In genomic region chr6:58595639-58596293, GRCm38 (mm10) we compare ENCODE assay signal across 8 mouse cellular contexts. TPM values are rescaled to one million over a fixed set of nuclear protein-coding genes. Genes with fewer than 3 reads are reported as not detected.
A peak's percentile ranks its signal among the peaks of the same experiment; 100 is the strongest.
DNase-seq lines count a peak whose midpoint lies in the region; ATAC-seq and TF ChIP-seq lines count a peak whose summit lies in the region.
"Not testable (repeated sequence)": the region's sequence is repeated elsewhere in the genome, so short reads cannot be mapped to it uniquely, and the experiment has no call there.

No protein-coding gene starts in this region.

- H3K27ac ChIP-seq in brown adipose tissue, adult 24 weeks (replicated peaks; ENCODE audit: low read depth, low read length), result peak overlapping the region; percentile 62
- peak overlapping the region; percentile 75 for H3K27ac ChIP-seq in forebrain, embryonic 10.5 days
- peak overlapping the region; percentile 80 for H3K27ac ChIP-seq in heart, embryonic 16.5 days (ENCODE audit: low read length)
- peak overlapping the region; percentile 78 for H3K27ac ChIP-seq in kidney, embryonic 14.5 days (ENCODE audit: low read depth, low read length)
- H3K27ac ChIP-seq in liver, embryonic 12.5 days, result peak overlapping the region; percentile 37; the same call in 1 of the 2 replicates
- H3K27ac ChIP-seq in midbrain, embryonic 10.5 days (replicated peaks), result peak overlapping the region; percentile 79

- WGBS in forebrain, embryonic 10.5 days, result 5% methylated on average over 8 of the region's 9 CpGs
- 2% methylated on average over 9 of the region's 9 CpGs for WGBS in heart, embryonic 16.5 days
- WGBS in kidney, embryonic 14.5 days, result 4% methylated on average over 8 of the region's 9 CpGs
- WGBS in liver, embryonic 12.5 days (ENCODE audit: insufficient replicate concordance), result 12% methylated on average over 9 of the region's 9 CpGs
- 6% methylated on average over 8 of the region's 9 CpGs for WGBS in midbrain, embryonic 10.5 days

- peak; percentile 20; the same call in 1 of the 2 replicates for ATAC-seq in heart, embryonic 16.5 days (replicated peaks; ENCODE audit: extremely low read depth, insufficient read depth, low FRiP score)
- ATAC-seq in kidney, embryonic 14.5 days (ENCODE audit: low FRiP score, low TSS enrichment), result peak; percentile 75
- not testable (repeated sequence) for ATAC-seq in liver, embryonic 12.5 days

- peak overlapping the region; percentile 67 for H3K4me3 ChIP-seq in E14TG2a.4 (replicated peaks; ENCODE audit: low read length)
- H3K4me3 ChIP-seq in brown adipose tissue, adult 24 weeks (ENCODE audit: insufficient read depth, low read depth, low read length), result peak overlapping the region; percentile 59
- peak overlapping the region; percentile 47 for H3K4me3 ChIP-seq in forebrain, embryonic 10.5 days
- peak overlapping the region; percentile 45 for H3K4me3 ChIP-seq in heart, embryonic 16.5 days (ENCODE audit: low read length)
- peak overlapping the region; percentile 29 for H3K4me3 ChIP-seq in kidney, embryonic 14.5 days (ENCODE audit: low read length)
- peak overlapping the region; percentile 42 for H3K4me3 ChIP-seq in liver, embryonic 12.5 days
- H3K4me3 ChIP-seq in midbrain, embryonic 10.5 days, result peak overlapping the region; percentile 47

- H3K9ac ChIP-seq in heart, embryonic 16.5 days (ENCODE audit: low read length), result peak overlapping the region; percentile 58
- peak overlapping the region; percentile 40 for H3K9ac ChIP-seq in kidney, embryonic 14.5 days (ENCODE audit: low read depth, low read length)
- peak overlapping the region; percentile 18 for H3K9ac ChIP-seq in liver, embryonic 12.5 days

- not testable (repeated sequence) for H3K27me3 ChIP-seq in E14TG2a.4 (ENCODE audit: insufficient read depth, low read length); forebrain, embryonic 10.5 days (ENCODE audit: poor library complexity, severe bottlenecking); heart, embryonic 16.5 days (ENCODE audit: control insufficient read depth, insufficient read depth, low read length); kidney, embryonic 14.5 days (ENCODE audit: control insufficient read depth, insufficient read depth, low read length); liver, embryonic 12.5 days (replicated peaks); midbrain, embryonic 10.5 days (ENCODE audit: low read depth, poor library complexity, severe bottlenecking)

- peak; percentile 19 for DNase-seq in forebrain, embryonic 10.5 days (ENCODE audit: extremely low spot score, low spot score)
- peak; percentile 26 for DNase-seq in midbrain, embryonic 10.5 days (ENCODE audit: low spot score)
- DNase-seq in retina, postnatal 1 day, result peak; percentile 44

- not testable (repeated sequence) for TF ChIP-seq CTCF in E14TG2a.4 (conservative IDR thresholded peaks at IDR 0.05; ENCODE audit: low read length)

- H3K36me3 ChIP-seq in E14TG2a.4 (ENCODE audit: insufficient read depth, low read length); forebrain, embryonic 10.5 days (replicated peaks); heart, embryonic 16.5 days (ENCODE audit: control insufficient read depth, insufficient read depth); kidney, embryonic 14.5 days (ENCODE audit: control insufficient read depth, insufficient read depth, low read length); liver, embryonic 12.5 days; midbrain, embryonic 10.5 days: not testable (repeated sequence)

- H3K4me1 ChIP-seq in E14TG2a.4 (replicated peaks; ENCODE audit: low read depth, low read length), result peaks cover 45% of the 10 kb centered on the region
- not testable (repeated sequence) for H3K4me1 ChIP-seq in brown adipose tissue, adult 24 weeks (ENCODE audit: control insufficient read depth, insufficient read depth, insufficient read length, low read length); heart, embryonic 16.5 days (ENCODE audit: control insufficient read depth, insufficient read depth, low read length); kidney, embryonic 14.5 days (ENCODE audit: control insufficient read depth, insufficient read depth, low read length); liver, embryonic 12.5 days
- peaks cover 16% of the 10 kb centered on the region for H3K4me1 ChIP-seq in forebrain, embryonic 10.5 days
- peaks cover 26% of the 10 kb centered on the region for H3K4me1 ChIP-seq in midbrain, embryonic 10.5 days

- H3K9me3 ChIP-seq in E14TG2a.4 (ENCODE audit: low read length), result peaks cover 15% of the 10 kb centered on the region
- H3K9me3 ChIP-seq in forebrain, embryonic 10.5 days; heart, embryonic 16.5 days (replicated peaks; ENCODE audit: control insufficient read depth, low read length); kidney, embryonic 14.5 days (ENCODE audit: control insufficient read depth, low read length); liver, embryonic 12.5 days (replicated peaks); midbrain, embryonic 10.5 days (replicated peaks): not testable (repeated sequence)

- peak overlapping the region; percentile 63 for H3K4me2 ChIP-seq in heart, embryonic 16.5 days (ENCODE audit: low read depth, low read length)
- peak overlapping the region; percentile 37 for H3K4me2 ChIP-seq in kidney, embryonic 14.5 days (replicated peaks; ENCODE audit: low read depth, low read length)
- peak overlapping the region; percentile 66 for H3K4me2 ChIP-seq in liver, embryonic 12.5 days

RNA-seq across cellular contexts. Expression of gene Abcg2, which starts 11.4 kb away (rescaled TPM):
- polyA plus RNA-seq in brown adipose tissue, adult 24 weeks (2012; ENCODE audit: insufficient read depth, insufficient read length, missing spikeins), result 11.9 and 29.4 TPM in 2 replicates
- 51.1 and 53.7 TPM in 2 replicates for polyA plus RNA-seq in forebrain, embryonic 10.5 days (2016; fragmentation: Nextera tagmentation; extraction: Ambion mirVana)
- polyA plus RNA-seq in heart, embryonic 16.5 days (2015; fragmentation: Nextera tagmentation; extraction: Ambion mirVana), result 59.8 and 61.3 TPM in 2 replicates
- polyA plus RNA-seq in kidney, embryonic 14.5 days (2014; fragmentation: Nextera tagmentation; extraction: Ambion mirVana), result 66.8 and 76.6 TPM in 2 replicates
- polyA plus RNA-seq in liver, embryonic 12.5 days (2016; fragmentation: Nextera tagmentation; extraction: Ambion mirVana), result 206 and 209 TPM in 2 replicates
- 52.1 and 54.0 TPM in 2 replicates for polyA plus RNA-seq in midbrain, embryonic 10.5 days (2016; fragmentation: Nextera tagmentation; extraction: Ambion mirVana)
